Mouse (Mus musculus) embryonic facial prominence, embryonic 15.5 days (tissue): ENCODE results near the gene Dgcr6. TPM values are rescaled to one million over a fixed set of nuclear protein-coding genes. Genes with fewer than 3 reads are reported as not detected.
A peak's percentile ranks its signal among the peaks of the same experiment; 100 is the strongest.

Source experiments
- ATAC-seq: fragments of 200-750 bp; cut with Nextera tagmentation; 2 replicates; pipeline ENCODE4 v1.8.0; 2017; ENCODE audit warnings: low read depth, moderate TSS enrichment; ENCODE audit not compliant: insufficient number of reproducible peaks, low FRiP score, low TSS enrichment
- H3K27ac ChIP-seq: fragments of 300-500 bp; sonication (generic); replicated peaks from 2 replicates; pipeline ENCODE4 v1.5.1; 2015; ENCODE audit warnings: mild to moderate bottlenecking, inconsistent platforms
- H3K27me3 ChIP-seq: fragments of 300-500 bp; sonication (generic); 2 replicates; pipeline ENCODE4 v1.6.1; 2015; ENCODE audit warnings: inconsistent platforms
- H3K36me3 ChIP-seq: fragments of 300-500 bp; sonication (generic); 2 replicates; pipeline ENCODE4 v1.6.1; 2015; ENCODE audit warnings: mild to moderate bottlenecking, inconsistent platforms
- H3K4me1 ChIP-seq: fragments of 300-500 bp; sonication (generic); 2 replicates; pipeline ENCODE4 v1.6.1; 2015; ENCODE audit warnings: inconsistent platforms
- H3K4me2 ChIP-seq: fragments of 300-500 bp; sonication (generic); replicated peaks from 2 replicates; pipeline ENCODE4 v1.6.1; 2015; ENCODE audit warnings: mild to moderate bottlenecking, inconsistent platforms
- H3K4me3 ChIP-seq: fragments of 300-500 bp; sonication (generic); replicated peaks from 2 replicates; pipeline ENCODE4 v1.5.1; 2015; ENCODE audit warnings: mild to moderate bottlenecking, inconsistent platforms
- H3K9ac ChIP-seq: fragments of 300-500 bp; sonication (generic); 2 replicates; pipeline ENCODE4 v1.6.1; 2015; ENCODE audit warnings: inconsistent platforms
- H3K9me3 ChIP-seq: fragments of 300-500 bp; sonication (generic); replicated peaks from 2 replicates; pipeline ENCODE4 v1.6.1; 2016; ENCODE audit warnings: inconsistent platforms
- WGBS: fragments of 180-500 bp; shearing (Covaris S2); methylation state at CpG from one replicate; pipeline ENCODE4 v1.1.7; 2015; 5-methylcytosine and 5-hydroxymethylcytosine counted together
- polyA plus RNA-seq: library from polyadenylated mRNA; unstranded; fragments of >200 nt; fragmentation: Nextera tagmentation; extraction: Ambion mirVana; gene quantifications from 2 replicates; pipeline ENCODE4 v1.2.1, GENCODE M21; 2015

Dgcr6 gene
- polyA plus RNA-seq, 1 experiment from 2014 or later: 108 TPM

DNA sequence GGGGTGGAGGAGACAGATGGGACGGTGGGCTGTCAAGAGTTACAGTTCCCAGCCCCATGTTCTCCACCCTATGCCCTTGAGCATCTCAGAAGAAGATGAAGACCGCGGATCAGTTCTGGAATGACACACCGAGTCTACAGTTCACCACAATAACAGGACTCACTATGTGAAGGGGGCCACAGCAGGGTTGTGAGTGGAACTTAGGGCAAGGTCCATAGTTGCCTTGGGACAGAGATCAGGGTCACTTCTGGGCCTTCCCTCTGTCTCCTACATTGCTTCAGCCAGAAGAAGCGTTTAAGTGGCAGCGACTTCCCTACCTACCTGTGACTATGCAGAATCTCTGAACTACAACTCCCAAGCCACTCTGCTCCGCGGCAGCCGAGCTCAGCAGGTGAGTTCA, 15.6 kb upstream of the Dgcr6 start:
- H3K4me2 ChIP-seq: no peak overlapping the region
- ATAC-seq: no peak
- 48% methylated on average over 9 of the region's 9 CpGs for WGBS
- H3K27me3 ChIP-seq: peaks cover 6% of the 10 kb centered on the region; the same call in 1 of the 2 replicates
- no peak overlapping the region for H3K27ac ChIP-seq
- no peak overlapping the region for H3K9ac ChIP-seq
- no peaks in the 10 kb centered on the region for H3K36me3 ChIP-seq
- H3K9me3 ChIP-seq: no peaks in the 10 kb centered on the region
- H3K4me1 ChIP-seq: 0 out of 2 replicates have a peak, but pooled peaks cover 4% of the 10 kb centered on the region
- no peak overlapping the region for H3K4me3 ChIP-seq

DNA sequence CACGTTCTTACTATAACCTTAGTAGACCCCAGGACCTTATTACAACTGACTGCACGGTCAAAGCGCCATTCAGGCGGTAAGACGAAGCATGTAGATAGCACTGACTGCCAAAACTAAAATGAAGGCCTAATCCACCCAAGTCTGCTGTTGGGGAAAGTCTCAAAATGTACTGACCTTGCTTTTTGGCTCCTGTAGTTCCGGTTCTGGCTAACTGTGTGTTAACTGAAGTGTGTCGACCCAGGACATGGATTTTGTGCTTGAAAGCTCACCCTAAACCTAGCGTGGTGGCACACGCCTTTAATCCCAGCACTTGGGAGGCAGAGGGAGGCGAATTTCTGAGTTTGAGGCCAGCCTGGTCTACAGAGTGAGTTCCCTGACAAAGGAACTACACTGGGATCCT, 7.7 kb upstream of the Dgcr6 start:
- Histone ChIP-seq H3K4me2 (no peak overlapping the region), H3K4me1 (no peaks in the 10 kb centered on the region), H3K27me3 (no peaks in the 10 kb centered on the region), H3K9me3 (no peaks in the 10 kb centered on the region), H3K9ac (no peak overlapping the region), H3K27ac (no peak overlapping the region), H3K4me3 (no peak overlapping the region), H3K36me3 (no peaks in the 10 kb centered on the region)
- WGBS: 80% methylated on average over 10 of the region's 10 CpGs
- ATAC-seq: no peak

DNA sequence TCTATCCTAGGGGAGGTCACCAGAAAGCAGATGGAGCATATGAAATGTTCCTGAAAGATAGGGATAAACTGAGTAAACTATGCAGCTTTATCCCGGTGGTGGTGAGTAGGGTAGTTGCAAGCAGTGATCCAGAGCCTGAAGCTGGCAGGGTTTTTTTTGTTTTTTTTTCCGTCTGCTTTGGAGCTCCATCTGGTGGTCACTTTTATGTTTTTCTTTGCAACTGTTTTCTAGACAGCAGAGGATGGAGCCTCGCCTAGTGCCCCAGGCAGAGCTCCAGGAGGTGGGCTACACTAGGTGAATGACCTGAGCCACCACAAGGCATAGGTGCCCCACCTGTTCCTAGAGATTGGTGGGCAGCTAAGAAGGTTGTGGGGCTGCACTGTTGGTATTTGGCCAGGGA, 5.0 kb upstream of the Dgcr6 start:
- WGBS: 3% methylated on average over 3 of the region's 3 CpGs
- Histone ChIP-seq H3K27me3 (no peaks in the 10 kb centered on the region), H3K4me3 (no peak overlapping the region), H3K9me3 (no peaks in the 10 kb centered on the region), H3K9ac (no peak overlapping the region), H3K4me1 (peaks cover under 1% of the 10 kb centered on the region; the same call in 1 of the 2 replicates), H3K27ac (no peak overlapping the region), H3K36me3 (no peaks in the 10 kb centered on the region), H3K4me2 (no peak overlapping the region)
- no peak for ATAC-seq

DNA sequence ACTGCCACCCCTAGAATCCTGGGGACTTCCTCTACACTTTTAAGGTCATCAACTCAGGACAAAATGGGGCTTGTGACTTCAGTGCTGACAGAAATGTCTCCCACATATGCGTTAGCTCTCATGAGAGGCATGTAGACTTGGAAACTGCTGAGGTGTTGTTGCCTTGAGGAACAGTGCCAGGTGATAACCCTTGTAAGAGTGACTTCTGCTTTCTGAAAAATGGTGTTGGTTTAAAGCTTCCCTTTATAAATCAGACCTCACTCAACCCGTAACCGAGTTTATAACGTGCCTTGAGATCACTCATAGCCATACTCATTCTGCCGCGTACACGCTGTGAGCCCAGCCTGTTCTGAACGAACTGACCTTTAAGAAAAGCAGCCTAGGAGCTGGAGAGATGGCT, 4.6 kb upstream of the Dgcr6 start:
- no peak overlapping the region for H3K27ac ChIP-seq
- ATAC-seq: no peak
- WGBS: 68% methylated on average over 8 of the region's 8 CpGs
- H3K4me2 ChIP-seq: no peak overlapping the region
- H3K27me3 ChIP-seq: no peaks in the 10 kb centered on the region
- H3K4me1 ChIP-seq: peaks cover 3% of the 10 kb centered on the region; the same call in 1 of the 2 replicates
- no peaks in the 10 kb centered on the region for H3K36me3 ChIP-seq
- H3K4me3 ChIP-seq: no peak overlapping the region
- no peak overlapping the region for H3K9ac ChIP-seq
- no peaks in the 10 kb centered on the region for H3K9me3 ChIP-seq

DNA sequence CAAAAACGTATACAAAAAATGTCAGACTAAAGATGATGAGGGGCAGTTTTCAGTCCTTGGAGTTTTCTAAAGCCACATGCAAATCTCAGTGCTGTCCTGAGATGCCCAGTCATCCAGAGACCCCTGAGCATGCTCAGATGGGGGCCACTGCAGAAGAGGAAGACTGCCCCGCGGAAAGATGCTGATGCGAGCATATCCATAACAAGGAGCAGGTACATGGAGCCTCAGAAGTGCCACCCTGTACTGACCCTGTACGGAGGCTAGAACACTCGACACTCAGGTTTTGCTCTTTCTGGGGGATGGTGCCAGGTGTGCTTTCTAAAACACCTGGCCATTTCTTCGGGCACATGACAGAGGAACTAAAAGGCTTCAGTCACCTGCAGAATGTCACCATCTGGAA, 338 bp upstream of the Dgcr6 start:
- no peaks in the 10 kb centered on the region for H3K27me3 ChIP-seq
- no peaks in the 10 kb centered on the region for H3K9me3 ChIP-seq
- no peaks in the 10 kb centered on the region for H3K36me3 ChIP-seq
- H3K4me2 ChIP-seq: no peak overlapping the region
- H3K9ac ChIP-seq: no peak overlapping the region
- 55% methylated on average over 7 of the region's 7 CpGs for WGBS
- ATAC-seq: no peak
- peaks cover 3% of the 10 kb centered on the region for H3K4me1 ChIP-seq
- H3K27ac ChIP-seq: no peak overlapping the region
- H3K4me3 ChIP-seq: no peak overlapping the region

DNA sequence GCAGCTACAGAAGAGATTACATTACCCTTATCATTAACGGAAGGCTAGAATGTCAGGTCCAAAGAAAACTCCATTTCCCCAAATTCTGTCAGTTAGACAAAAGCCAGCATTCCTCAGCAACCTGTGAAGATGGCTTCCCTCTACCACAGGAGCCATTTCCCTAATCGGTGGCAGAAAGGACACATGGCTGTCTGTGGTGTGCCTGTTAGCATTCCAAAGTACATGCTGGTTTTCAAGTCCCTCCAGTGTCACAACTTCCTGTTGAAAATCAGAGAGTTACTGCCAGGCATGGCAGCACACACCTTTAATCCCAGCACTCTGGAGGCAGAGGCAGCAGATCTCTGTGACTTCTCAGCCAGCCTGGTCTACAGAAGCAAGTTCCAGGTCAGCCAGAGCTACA, 3.6 kb downstream of the Dgcr6 start:
- Histone ChIP-seq H3K36me3 (no peaks in the 10 kb centered on the region), H3K4me1 (peaks cover 3% of the 10 kb centered on the region), H3K27ac (no peak overlapping the region), H3K27me3 (no peaks in the 10 kb centered on the region), H3K9me3 (no peaks in the 10 kb centered on the region), H3K9ac (no peak overlapping the region), H3K4me2 (no peak overlapping the region), H3K4me3 (no peak overlapping the region)
- no peak for ATAC-seq
- WGBS: 63% methylated on average over 2 of the region's 2 CpGs

DNA sequence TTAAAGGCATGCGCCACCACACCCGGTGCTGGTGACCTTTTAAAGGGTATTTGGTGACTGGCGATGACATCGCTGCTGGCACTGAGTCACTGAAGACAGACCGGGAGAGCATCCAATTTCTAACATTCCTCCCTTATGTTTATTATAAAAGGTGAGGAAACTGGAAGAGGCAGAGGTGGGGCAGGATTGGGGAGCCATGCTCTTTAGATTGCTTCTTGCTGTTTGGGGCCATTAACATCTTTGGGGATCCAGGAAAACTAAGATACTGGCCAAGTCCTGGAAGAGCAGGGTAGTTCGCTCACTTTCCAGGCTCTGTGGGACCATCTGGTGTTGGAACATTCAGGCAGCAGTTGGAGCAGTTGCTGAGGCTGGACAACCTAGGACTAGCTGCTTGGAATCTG, 5.7 kb downstream of the Dgcr6 start:
- Histone ChIP-seq H3K9me3 (no peaks in the 10 kb centered on the region), H3K27ac (no peak overlapping the region), H3K36me3 (no peaks in the 10 kb centered on the region), H3K4me2 (no peak overlapping the region), H3K9ac (no peak overlapping the region), H3K4me3 (no peak overlapping the region), H3K4me1 (no peaks in the 10 kb centered on the region; the same call in 1 of the 2 replicates), H3K27me3 (no peaks in the 10 kb centered on the region)
- ATAC-seq: no peak
- whole genome bisulfite sequencing: 76% methylated on average over 6 of the region's 6 CpGs

DNA sequence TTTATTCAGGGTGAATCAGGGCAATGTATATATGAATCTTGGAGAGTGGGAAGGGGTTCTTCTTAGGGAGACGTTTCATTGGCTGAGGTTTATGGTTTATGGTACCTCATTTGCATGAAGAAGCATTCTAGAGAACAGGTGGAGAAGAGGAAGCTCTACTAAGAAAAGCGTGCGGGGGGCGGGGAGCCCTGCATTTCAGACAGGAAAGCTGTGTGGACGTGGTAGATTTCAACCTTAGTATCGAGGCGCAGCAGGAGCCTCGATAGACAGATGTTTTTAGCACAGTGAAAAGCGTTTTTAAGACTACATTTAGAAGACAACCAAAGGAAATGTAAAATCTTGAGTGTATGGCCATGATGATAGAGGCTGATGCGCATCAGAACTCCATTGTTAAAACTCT, 6.6 kb downstream of the Dgcr6 start:
- Histone ChIP-seq H3K4me3 (no peak overlapping the region), H3K9me3 (no peaks in the 10 kb centered on the region), H3K36me3 (no peaks in the 10 kb centered on the region), H3K27me3 (no peaks in the 10 kb centered on the region), H3K4me2 (no peak overlapping the region), H3K4me1 (no peaks in the 10 kb centered on the region; the same call in 1 of the 2 replicates), H3K27ac (no peak overlapping the region), H3K9ac (no peak overlapping the region)
- 74% methylated on average over 10 of the region's 10 CpGs for WGBS
- ATAC-seq: no peak

DNA sequence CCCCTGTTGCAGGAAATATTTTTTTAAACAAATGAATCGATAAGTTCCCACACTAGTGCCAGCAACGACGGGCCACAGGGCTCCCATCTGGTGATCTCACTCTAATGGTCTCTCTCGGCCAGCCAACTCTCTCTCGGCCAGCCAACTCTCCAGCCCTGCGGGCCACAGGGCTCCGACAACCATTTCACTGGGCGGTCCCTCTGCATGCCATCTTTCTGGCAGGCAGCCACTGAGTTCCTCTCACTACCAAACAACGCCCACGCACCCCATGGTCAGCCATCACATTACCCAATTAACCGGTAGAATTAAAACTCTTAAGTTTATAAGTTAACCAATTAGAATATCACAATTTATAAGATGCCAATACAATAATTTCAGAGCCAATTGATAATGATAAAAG, 8.5 kb downstream of the Dgcr6 start:
- H3K36me3 ChIP-seq: no peaks in the 10 kb centered on the region
- H3K4me1 ChIP-seq: peaks cover 3% of the 10 kb centered on the region; the same call in 1 of the 2 replicates
- ATAC-seq: no peak
- no peak overlapping the region for H3K27ac ChIP-seq
- WGBS: 83% methylated on average over 11 of the region's 11 CpGs
- no peak overlapping the region for H3K4me2 ChIP-seq
- H3K4me3 ChIP-seq: no peak overlapping the region
- no peaks in the 10 kb centered on the region for H3K27me3 ChIP-seq
- H3K9me3 ChIP-seq: no peaks in the 10 kb centered on the region
- no peak overlapping the region for H3K9ac ChIP-seq

DNA sequence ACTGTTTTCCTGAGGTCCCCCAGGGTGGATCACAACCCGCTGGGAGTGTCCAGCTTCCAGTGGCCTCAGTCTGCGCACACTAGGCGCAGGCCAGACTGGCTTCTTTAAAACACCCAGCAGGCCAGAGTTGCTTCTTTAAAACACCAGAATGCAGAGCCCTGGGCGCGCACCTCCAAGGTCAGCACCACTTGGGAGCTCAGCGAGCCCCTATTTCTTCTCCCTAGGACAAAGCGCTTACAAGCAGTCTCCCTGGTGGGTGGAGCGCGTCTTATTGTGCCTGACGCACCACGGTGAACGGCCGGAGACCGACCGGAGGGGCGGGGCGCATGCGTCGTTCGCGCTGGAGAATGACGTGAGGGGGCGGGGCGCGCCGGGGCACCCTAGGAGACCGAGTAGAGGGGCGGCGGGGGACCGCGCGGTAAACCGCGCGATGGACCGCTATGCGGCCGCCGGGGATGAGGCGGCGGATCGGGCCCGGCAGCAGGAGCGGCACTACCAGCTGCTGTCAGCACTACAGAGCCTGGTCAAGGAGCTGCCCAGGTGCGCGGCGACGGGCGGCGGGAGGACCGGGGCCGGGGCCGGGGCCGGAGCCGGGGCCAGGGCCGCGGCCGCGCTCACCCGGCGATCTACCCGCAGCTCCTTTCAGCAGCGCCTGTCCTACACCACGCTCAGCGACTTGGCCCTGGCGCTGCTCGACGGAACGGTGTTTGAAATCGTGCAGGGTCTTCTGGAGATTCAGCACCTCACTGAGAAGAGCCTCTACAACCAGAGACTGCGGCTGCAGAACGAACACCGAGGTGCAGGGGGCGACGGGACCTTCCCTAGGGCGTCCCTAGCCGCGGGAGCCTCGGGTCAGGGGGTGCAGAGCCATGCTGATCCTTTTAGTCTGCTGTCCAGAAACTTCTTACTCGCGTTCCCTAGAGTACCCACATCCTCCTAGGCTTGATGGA, 13.7 kb downstream of the Dgcr6 start:
- WGBS: under 1% methylated on average over 81 of the region's 81 CpGs
- Histone ChIP-seq H3K4me2 (peak overlapping the region; percentile 79), H3K4me3 (peak overlapping the region; percentile 92), H3K9me3 (no peaks in the 10 kb centered on the region), H3K36me3 (peaks cover 27% of the 10 kb centered on the region), H3K9ac (peak overlapping the region; percentile 80), H3K27me3 (no peaks in the 10 kb centered on the region), H3K4me1 (peaks cover 15% of the 10 kb centered on the region), H3K27ac (peak overlapping the region; percentile 92)
- peak; percentile 98 for ATAC-seq

DNA sequence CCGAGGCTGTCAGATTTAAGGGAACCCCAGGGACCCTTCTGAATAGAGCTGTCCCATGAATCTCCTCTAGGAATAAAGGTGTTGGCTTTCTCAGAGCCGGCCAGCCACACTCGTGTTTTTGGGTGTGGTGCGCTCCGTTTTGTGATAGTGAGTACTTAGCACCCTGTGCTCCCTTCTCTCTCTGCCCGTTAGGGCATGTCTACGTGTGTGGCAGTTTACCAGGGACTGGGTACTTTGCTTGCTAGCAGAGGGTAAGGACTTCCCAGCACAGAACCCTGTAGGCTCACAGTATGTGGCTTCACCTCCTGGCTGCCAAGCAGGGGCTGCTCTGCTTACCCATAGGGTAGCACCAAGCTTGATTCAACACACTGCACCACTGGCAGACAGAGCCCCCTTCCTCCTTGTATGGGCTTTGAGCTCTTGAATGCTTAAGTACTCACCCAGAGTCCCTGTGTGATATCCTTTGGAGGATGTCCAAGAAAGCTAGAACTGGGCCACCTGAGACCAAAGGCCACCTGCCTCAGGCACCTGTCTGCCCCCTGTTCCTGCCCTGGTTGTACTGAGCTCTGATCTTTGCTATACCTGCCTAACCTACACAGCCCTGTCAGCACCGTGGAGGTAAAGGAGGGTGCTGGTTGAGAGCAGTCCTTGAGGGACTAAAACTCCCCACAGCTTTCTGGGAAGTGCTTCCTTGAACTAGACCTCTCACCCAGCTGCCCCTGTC, 16.2 kb downstream of the Dgcr6 start:
- 84% methylated on average over 8 of the region's 8 CpGs for WGBS
- Histone ChIP-seq H3K4me2 (no peak overlapping the region), H3K4me3 (no peak overlapping the region), H3K9ac (no peak overlapping the region), H3K9me3 (no peaks in the 10 kb centered on the region), H3K36me3 (peaks cover 40% of the 10 kb centered on the region), H3K27ac (no peak overlapping the region), H3K4me1 (peaks cover 15% of the 10 kb centered on the region), H3K27me3 (no peaks in the 10 kb centered on the region)
- no peak for ATAC-seq
